Mouse (Mus musculus): ENCODE data around the gene Impdh1.

DNA sequence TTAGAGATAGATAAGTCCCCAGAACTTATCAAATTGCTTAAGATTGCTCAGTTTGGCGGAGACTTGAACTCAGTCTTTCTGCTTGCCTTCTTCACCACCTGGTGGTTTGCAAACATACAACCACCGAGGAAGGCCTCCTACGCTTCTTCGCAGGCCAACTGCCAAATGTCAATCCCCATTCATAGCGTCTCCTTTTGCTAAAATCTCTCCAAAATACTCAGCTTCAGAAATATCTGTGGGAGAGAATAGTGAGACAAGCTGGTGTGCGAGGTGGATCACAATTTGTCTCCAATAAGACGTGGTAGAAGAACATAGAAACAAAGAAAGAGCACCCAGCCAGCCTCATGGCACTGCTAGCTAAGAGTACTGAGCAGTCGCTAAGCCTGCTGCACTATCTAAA, 36.3 kb downstream of the Impdh1 start:
- TF ChIP-seq CTCF (IDR thresholded peaks at IDR 0.05) (no peak), EP300 (IDR thresholded peaks at IDR 0.05; ENCODE audit: insufficient read depth, low read depth, low read length) (no peak), POLR2A (IDR thresholded peaks at IDR 0.05; ENCODE audit: insufficient read depth, low read depth, low read length) (no peak)
